Mouse (Mus musculus) MEL (cell line): ENCODE measurements at regions not wholly inside any gene's neighbourhood (a gene's known extent, or its start where the extent isn't known, plus 50 kb on each side); places are given as distances from the start of the nearest gene placed in this dataset.

ENCODE experiments used
- DNase-seq: peaks from one replicate; pipeline ENCODE4 v3.0.0; 2011; ENCODE audit warnings: low read depth, low spot score
- H3K27ac ChIP-seq: 2 replicates; pipeline ENCODE4 v1.5.1; 2012; ENCODE audit warnings: low read depth, mild to moderate bottlenecking, control low read depth, low read length, moderate library complexity; ENCODE audit not compliant: control insufficient read depth
- H3K27me3 ChIP-seq, 2 experiments: fragments of 150-350 bp in 1 of 2; sonication (generic) in 1 of 2; 2 replicates each; pipeline ENCODE4 v1.6.1; 2012; ENCODE audit warnings: low read length in 2 of 2, mild to moderate bottlenecking in 2 of 2, improper control_type of control experiment in 1 of 2, moderate library complexity in 1 of 2; ENCODE audit not compliant: insufficient read depth in 2 of 2, control insufficient read depth in 1 of 2
- H3K36me3 ChIP-seq, 2 experiments: 2 replicates each; pipeline ENCODE4 v1.6.1; 2012 to 2014; ENCODE audit warnings: low read length in 2 of 2, improper control_type of control experiment in 1 of 2, inconsistent platforms in 1 of 2, mild to moderate bottlenecking in 1 of 2; ENCODE audit not compliant: insufficient read depth in 2 of 2, control insufficient read depth in 1 of 2
- H3K4me1 ChIP-seq, 2 experiments: fragments of 150-350 bp in 1 of 2; sonication (generic) in 1 of 2; 2 replicates each; pipeline ENCODE4 v1.6.1; 2012; ENCODE audit warnings: low read length in 2 of 2, improper control_type of control experiment in 1 of 2, mild to moderate bottlenecking in 1 of 2; ENCODE audit not compliant: insufficient read depth in 2 of 2, control insufficient read depth in 1 of 2
- H3K4me3 ChIP-seq, 2 experiments: fragments of 150-350 bp in 1 of 2; sonication (generic) in 1 of 2; 2 replicates each; pipeline ENCODE4 v1.5.1; 2012; ENCODE audit warnings: low read depth in 2 of 2, low read length in 2 of 2, mild to moderate bottlenecking in 2 of 2, moderate library complexity in 2 of 2, control low read depth in 1 of 2, improper control_type of control experiment in 1 of 2; ENCODE audit not compliant: control insufficient read depth in 1 of 2, insufficient read depth in 1 of 2
- H3K79me2 ChIP-seq: 2 replicates; pipeline ENCODE4 v1.6.1; 2012; ENCODE audit warnings: mild to moderate bottlenecking, low read length, moderate library complexity; ENCODE audit not compliant: control insufficient read depth, poor library complexity, insufficient read depth
- H3K9ac ChIP-seq: 2 replicates; pipeline ENCODE4 v1.6.1; 2012; ENCODE audit warnings: low read depth, mild to moderate bottlenecking, control low read depth, low read length, moderate library complexity; ENCODE audit not compliant: control insufficient read depth, poor library complexity, severe bottlenecking
- H3K9me3 ChIP-seq: fragments of 150-350 bp; sonication (generic); replicated peaks from 2 replicates; pipeline ENCODE4 v1.6.1; 2012; ENCODE audit warnings: mild to moderate bottlenecking, low read length, improper control_type of control experiment, moderate library complexity; ENCODE audit not compliant: insufficient read depth
- BHLHE40 ChIP-seq: IDR thresholded peaks from 2 replicates; pipeline ENCODE4 v1.6.1; 2012; ENCODE audit warnings: low read depth, mild to moderate bottlenecking, inconsistent platforms, low read length, improper control_type of control experiment, borderline replicate concordance
- CHD1 ChIP-seq: IDR thresholded peaks from 2 replicates; pipeline ENCODE4 v1.6.1; 2012; ENCODE audit warnings: low read depth, mild to moderate bottlenecking, inconsistent platforms, low read length, improper control_type of control experiment
- CTCF ChIP-seq, 3 experiments: IDR thresholded peaks in 2 of 3; conservative IDR thresholded peaks in 1 of 3; 2 replicates each; pipeline ENCODE4 v1.5.1; 2011 to 2012; ENCODE audit warnings: low read length in 3 of 3, low read depth in 2 of 3, mild to moderate bottlenecking in 2 of 3, improper control_type of control experiment in 1 of 3, inconsistent platforms in 1 of 3, mixed read lengths in 1 of 3, moderate library complexity in 1 of 3; ENCODE audit not compliant: control insufficient read depth in 1 of 3, insufficient read depth in 1 of 3, poor library complexity in 1 of 3, severe bottlenecking in 1 of 3
- E2F4 ChIP-seq: IDR thresholded peaks from 2 replicates; pipeline ENCODE4 v1.6.1; 2011; ENCODE audit warnings: low read depth, low read length, improper control_type of control experiment, borderline replicate concordance
- ETS1 ChIP-seq: IDR thresholded peaks from 2 replicates; pipeline ENCODE4 v1.6.1; 2012; ENCODE audit warnings: low read depth, mild to moderate bottlenecking, inconsistent platforms, low read length, improper control_type of control experiment, moderate library complexity
- GATA1 ChIP-seq: IDR thresholded peaks from 2 replicates; pipeline ENCODE4 v1.6.1; 2011; ENCODE audit warnings: low read depth, low read length, improper control_type of control experiment
- JUND ChIP-seq: IDR thresholded peaks from 2 replicates; pipeline ENCODE4 v1.6.1; 2011; ENCODE audit warnings: low read depth, mild to moderate bottlenecking, improper control_type of control experiment, low read length
- MAFK ChIP-seq: IDR thresholded peaks from 2 replicates; pipeline ENCODE4 v1.6.1; 2011; ENCODE audit warnings: low read depth, mild to moderate bottlenecking, low read length, improper control_type of control experiment, borderline replicate concordance
- MXI1 ChIP-seq: IDR thresholded peaks from 2 replicates; pipeline ENCODE4 v1.6.1; 2011; ENCODE audit warnings: mild to moderate bottlenecking, low read depth, low read length, improper control_type of control experiment
- MYB ChIP-seq: IDR thresholded peaks from 2 replicates; pipeline ENCODE4 v1.6.1; 2011; ENCODE audit warnings: mild to moderate bottlenecking, low read depth, low read length, improper control_type of control experiment
- MYC ChIP-seq: IDR thresholded peaks from 2 replicates; pipeline ENCODE4 v1.6.1; 2011; ENCODE audit warnings: low read depth, mild to moderate bottlenecking, low read length, improper control_type of control experiment, moderate library complexity
- NELFE ChIP-seq: IDR thresholded peaks from 2 replicates; pipeline ENCODE4 v1.6.1; 2011; ENCODE audit warnings: low read depth, low read length, improper control_type of control experiment
- NRF1 ChIP-seq: IDR thresholded peaks from 2 replicates; pipeline ENCODE4 v1.6.1; 2014; ENCODE audit warnings: low read depth, mild to moderate bottlenecking, inconsistent platforms, low read length, improper control_type of control experiment, moderate library complexity; ENCODE audit not compliant: poor library complexity, insufficient read depth, severe bottlenecking
- POLR2A ChIP-seq, 2 experiments: IDR thresholded peaks; 2 replicates each; pipeline ENCODE4 v1.6.1; 2011 to 2012; ENCODE audit warnings: low read length in 2 of 2, mild to moderate bottlenecking in 2 of 2, control low read depth in 1 of 2, improper control_type of control experiment in 1 of 2, low read depth in 1 of 2, moderate library complexity in 1 of 2; ENCODE audit not compliant: control insufficient read depth in 1 of 2, insufficient read depth in 1 of 2, poor library complexity in 1 of 2
- POLR2AphosphoS5 ChIP-seq: IDR thresholded peaks from 2 replicates; pipeline ENCODE4 v1.6.1; 2012; ENCODE audit warnings: low read depth, borderline replicate concordance, mild to moderate bottlenecking, inconsistent platforms, low read length, moderate library complexity, mixed read lengths
- RAD21 ChIP-seq: IDR thresholded peaks from 2 replicates; pipeline ENCODE4 v1.6.1; 2011; ENCODE audit warnings: mild to moderate bottlenecking, low read depth, low read length, improper control_type of control experiment
- SIN3A ChIP-seq: IDR thresholded peaks from 2 replicates; pipeline ENCODE4 v1.6.1; 2012; ENCODE audit warnings: low read length, improper control_type of control experiment, inconsistent platforms
- SMC3 ChIP-seq: IDR thresholded peaks from 2 replicates; pipeline ENCODE4 v1.6.1; 2011; ENCODE audit warnings: low read depth, low read length, improper control_type of control experiment
- TAL1 ChIP-seq: IDR thresholded peaks from 2 replicates; pipeline ENCODE4 v1.6.1; 2012; ENCODE audit warnings: mild to moderate bottlenecking, inconsistent platforms, low read length, moderate library complexity, mixed read lengths
- TBP ChIP-seq: IDR thresholded peaks from 2 replicates; pipeline ENCODE4 v1.8.0; 2011; ENCODE audit warnings: low read depth, low read length, improper control_type of control experiment
- TCF12 ChIP-seq: IDR thresholded peaks from 2 replicates; pipeline ENCODE4 v1.6.1; 2014; ENCODE audit warnings: low read depth, mild to moderate bottlenecking, inconsistent platforms, low read length, improper control_type of control experiment, moderate library complexity
- UBTF ChIP-seq: IDR thresholded peaks from 2 replicates; pipeline ENCODE4 v1.6.1; 2012; ENCODE audit warnings: low read depth, mild to moderate bottlenecking, inconsistent platforms, low read length, improper control_type of control experiment, moderate library complexity, borderline replicate concordance; ENCODE audit not compliant: insufficient read depth
- ZKSCAN1 ChIP-seq: IDR thresholded peaks from 2 replicates; pipeline ENCODE4 v1.6.1; 2012; ENCODE audit warnings: low read depth, mild to moderate bottlenecking, inconsistent platforms, low read length, improper control_type of control experiment, moderate library complexity
- ZMIZ1 ChIP-seq: IDR thresholded peaks from 2 replicates; pipeline ENCODE4 v1.6.1; 2012; ENCODE audit warnings: low read depth, mild to moderate bottlenecking, inconsistent platforms, low read length, improper control_type of control experiment, moderate library complexity
- ZNF384 ChIP-seq: IDR thresholded peaks from 2 replicates; pipeline ENCODE4 v1.6.1; 2012; ENCODE audit warnings: low read depth, mild to moderate bottlenecking, inconsistent platforms, low read length, improper control_type of control experiment

- no peaks in the 10 kb centered on the region for H3K27me3 ChIP-seq
- DNase-seq, result no peak
Observed at GRCm38 (mm10) chr17:78137986-78138385, 62.1 kb upstream of the Crim1 start.

GRCm38 (mm10) chr17:78140660-78141059 is 59.4 kb upstream of the Crim1 start:
- no peak overlapping the region for H3K27ac ChIP-seq
- no peaks in the 10 kb centered on the region for H3K9me3 ChIP-seq
- no peak overlapping the region for H3K4me3 ChIP-seq
- no peak for DNase-seq
- no peak overlapping the region for H3K9ac ChIP-seq
- no peaks in the 10 kb centered on the region for H3K36me3 ChIP-seq
- no peak for TF ChIP-seq POLR2A (IDR thresholded peaks at IDR 0.05; ENCODE audit: control insufficient read depth in 1 of 2, insufficient read depth in 1 of 2, low read depth in 1 of 2, low read length in 2 of 2, poor library complexity in 1 of 2)
- no peak for TF ChIP-seq SIN3A
- no peak for TF ChIP-seq NELFE
- no peak for TF ChIP-seq POLR2AphosphoS5
- no peak for TF ChIP-seq ZKSCAN1
- no peak for TF ChIP-seq TBP
- TF ChIP-seq E2F4, result no peak
- no peak for TF ChIP-seq MAFK
- TF ChIP-seq CTCF (IDR thresholded peaks at IDR 0.05 in 2 of 3, conservative IDR thresholded peaks at IDR 0.05 in 1 of 3; ENCODE audit: control insufficient read depth in 1 of 3, insufficient read depth in 1 of 3, low read depth in 2 of 3, low read length in 3 of 3, poor library complexity in 1 of 3, severe bottlenecking in 1 of 3), result no peak
- TF ChIP-seq MXI1, result no peak
- no peak for TF ChIP-seq BHLHE40
- no peak for TF ChIP-seq CHD1
- TF ChIP-seq GATA1, result no peak
- TF ChIP-seq NRF1, result no peak
- no peak for TF ChIP-seq UBTF
- TF ChIP-seq MYB, result no peak
- TF ChIP-seq, all 39 proteins: peak for 0
- Histone ChIP-seq H3K79me2 (no peaks in the 10 kb centered on the region), H3K27me3 (no peaks in the 10 kb centered on the region), H3K4me1 (no peaks in the 10 kb centered on the region)

More at GRCm38 (mm10) chr17:78137986-78138385, 62.1 kb upstream of the Crim1 start:
- Histone ChIP-seq H3K4me3 (no peak overlapping the region), H3K9me3 (no peaks in the 10 kb centered on the region), H3K79me2 (no peaks in the 10 kb centered on the region), H3K4me1 (no peaks in the 10 kb centered on the region), H3K9ac (no peak overlapping the region), H3K27ac (no peak overlapping the region), H3K36me3 (no peaks in the 10 kb centered on the region)
- no peak for TF ChIP-seq RAD21
- TF ChIP-seq ZKSCAN1, result no peak
- TF ChIP-seq ETS1, result no peak
- TF ChIP-seq ZNF384, result no peak
- no peak for TF ChIP-seq SMC3
- no peak for TF ChIP-seq POLR2A (IDR thresholded peaks at IDR 0.05; ENCODE audit: control insufficient read depth in 1 of 2, insufficient read depth in 1 of 2, low read depth in 1 of 2, low read length in 2 of 2, poor library complexity in 1 of 2)
- TF ChIP-seq TAL1, result no peak
- no peak for TF ChIP-seq ZMIZ1
- TF ChIP-seq BHLHE40, result no peak
- TF ChIP-seq MYC, result no peak
- no peak for TF ChIP-seq SIN3A
- no peak for TF ChIP-seq TCF12
- no peak for TF ChIP-seq NRF1
- TF ChIP-seq JUND, result no peak
- no peak for TF ChIP-seq GATA1
